Mouse (Mus musculus): ENCODE data around the gene Sprr2d.

- TF ChIP-seq CTCF (IDR thresholded peaks at IDR 0.05; ENCODE audit: extremely low read depth, insufficient read depth, low read length): no peak
- TF ChIP-seq POLR2A (IDR thresholded peaks at IDR 0.05; ENCODE audit: extremely low read depth, insufficient read depth, low read length): no peak
Measured at GRCm38 (mm10) chr3:92385385-92385784, 46.4 kb downstream of the Sprr2d start, which contains the start of gene Sprr2h.

Data from cortical plate, adult 2 months (tissue).